Mouse (Mus musculus) stomach, embryonic 14.5 days (tissue): Measurements from ENCODE around the gene AC124502.3. TPM values are rescaled to one million over a fixed set of nuclear protein-coding genes. Genes with fewer than 3 reads are reported as not detected.
A peak's percentile ranks its signal among the peaks of the same experiment; 100 is the strongest.

Experiments
- ATAC-seq: fragments of 200-750 bp; cut with Nextera tagmentation; 2 replicates; pipeline ENCODE4 v1.8.0; 2017; ENCODE audit warnings: low read depth, moderate TSS enrichment; ENCODE audit not compliant: insufficient number of reproducible peaks, insufficient read depth, low FRiP score
- H3K27ac ChIP-seq: fragments of 300-500 bp; sonication (generic); 2 replicates; pipeline ENCODE4 v1.5.1; 2014; ENCODE audit warnings: mild to moderate bottlenecking, low read length, moderate library complexity, mixed read lengths
- H3K27me3 ChIP-seq: fragments of 300-500 bp; sonication (generic); 2 replicates; pipeline ENCODE4 v1.6.1; 2014; ENCODE audit warnings: low read length, control low read depth, mixed read lengths; ENCODE audit not compliant: control insufficient read depth, insufficient read depth
- H3K36me3 ChIP-seq: fragments of 300-500 bp; sonication (generic); 2 replicates; pipeline ENCODE4 v1.6.1; 2014; ENCODE audit warnings: mild to moderate bottlenecking, control low read depth, low read length, moderate library complexity, mixed read lengths; ENCODE audit not compliant: control insufficient read depth, insufficient read depth
- H3K4me1 ChIP-seq: fragments of 300-500 bp; sonication (generic); 2 replicates; pipeline ENCODE4 v1.6.1; 2014; ENCODE audit warnings: low read length, control low read depth, mixed read lengths; ENCODE audit not compliant: control insufficient read depth, insufficient read depth
- H3K4me2 ChIP-seq: fragments of 300-500 bp; sonication (generic); replicated peaks from 2 replicates; pipeline ENCODE4 v1.6.1; 2014; ENCODE audit warnings: low read depth, low read length, control low read depth
- H3K4me3 ChIP-seq: fragments of 300-500 bp; sonication (generic); 2 replicates; pipeline ENCODE4 v1.5.1; 2014; ENCODE audit warnings: low read depth, low read length, control low read depth
- H3K9ac ChIP-seq: fragments of 300-500 bp; sonication (generic); replicated peaks from 2 replicates; pipeline ENCODE4 v1.6.1; 2014; ENCODE audit warnings: low read depth, mild to moderate bottlenecking, control low read depth, low read length, moderate library complexity, mixed read lengths
- H3K9me3 ChIP-seq: fragments of 300-500 bp; sonication (generic); 2 replicates; pipeline ENCODE4 v1.6.1; 2016; ENCODE audit warnings: low read depth, low read length, control low read depth; ENCODE audit not compliant: control insufficient read depth
- WGBS: fragments of 180-500 bp; shearing (Covaris S2); extraction: QIAGEN DNeasy Blood & Tissue Kit; methylation state at CpG from one replicate; pipeline ENCODE4 v1.1.7; 2014; 5-methylcytosine and 5-hydroxymethylcytosine counted together
- polyA plus RNA-seq: library from polyadenylated mRNA; unstranded; fragments of >200 nt; fragmentation: Nextera tagmentation; extraction: Ambion mirVana; gene quantifications from 2 replicates; pipeline ENCODE4 v1.2.1, GENCODE M21; 2014

The AC124502.3 gene
- polyA plus RNA-seq, 1 experiment from 2014 or later, result 1.8 TPM

DNA sequence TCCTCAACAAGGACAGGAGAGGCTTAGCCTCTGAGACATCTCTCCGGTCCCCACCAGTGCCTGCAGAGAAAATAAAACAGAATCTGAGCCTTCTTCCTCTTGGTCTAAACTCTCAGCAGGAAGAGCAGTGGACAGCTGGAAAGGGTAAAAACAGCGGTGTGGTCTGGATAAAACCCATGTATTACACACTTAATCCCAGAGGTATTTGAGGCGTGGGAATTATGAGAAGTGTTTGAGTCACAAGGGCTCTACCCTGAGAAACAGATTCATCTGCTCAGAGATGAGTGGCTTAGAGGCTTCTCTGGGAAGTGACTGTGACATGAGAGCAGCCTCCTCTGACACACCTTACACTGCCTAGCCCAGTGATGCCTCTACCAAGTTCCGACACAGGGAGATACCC is 21.1 kb upstream of the AC124502.3 start:
- ATAC-seq, result no peak
- WGBS, result 73% methylated on average over 4 of the region's 4 CpGs
- H3K27ac ChIP-seq, result no peak overlapping the region
- H3K9me3 ChIP-seq, result no peaks in the 10 kb centered on the region
- no peaks in the 10 kb centered on the region for H3K27me3 ChIP-seq
- H3K4me2 ChIP-seq, result no peak overlapping the region
- H3K4me1 ChIP-seq, result peaks cover 7% of the 10 kb centered on the region
- H3K4me3 ChIP-seq, result no peak overlapping the region
- no peak overlapping the region for H3K9ac ChIP-seq
- no peaks in the 10 kb centered on the region for H3K36me3 ChIP-seq

DNA sequence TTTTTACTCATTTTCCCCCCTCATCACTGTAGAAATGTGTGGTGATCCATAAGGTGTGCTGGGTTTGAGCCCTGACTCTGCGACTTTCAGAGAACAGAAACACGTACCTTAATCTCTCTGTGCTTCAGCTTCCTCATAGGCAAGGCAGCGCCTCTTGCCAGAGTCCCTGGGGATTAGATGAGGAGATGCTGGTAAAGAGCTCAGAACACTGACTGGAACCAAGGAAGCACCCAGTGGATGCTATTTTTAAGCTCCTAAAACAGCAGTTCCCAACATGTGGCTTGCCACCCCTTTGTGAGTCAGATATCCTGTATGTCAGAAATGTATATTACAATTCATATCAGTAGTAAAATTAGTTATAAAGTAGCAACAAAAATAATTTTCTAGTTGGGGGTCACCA is 20.5 kb upstream of the AC124502.3 start:
- no peak overlapping the region for H3K27ac ChIP-seq
- no peaks in the 10 kb centered on the region for H3K27me3 ChIP-seq
- no peaks in the 10 kb centered on the region for H3K36me3 ChIP-seq
- no peak overlapping the region for H3K4me2 ChIP-seq
- H3K4me1 ChIP-seq, result peaks cover 7% of the 10 kb centered on the region
- no peak overlapping the region for H3K9ac ChIP-seq
- 87% methylated on average over 3 of the region's 3 CpGs for WGBS
- no peak for ATAC-seq
- no peak overlapping the region for H3K4me3 ChIP-seq
- H3K9me3 ChIP-seq, result no peaks in the 10 kb centered on the region

DNA sequence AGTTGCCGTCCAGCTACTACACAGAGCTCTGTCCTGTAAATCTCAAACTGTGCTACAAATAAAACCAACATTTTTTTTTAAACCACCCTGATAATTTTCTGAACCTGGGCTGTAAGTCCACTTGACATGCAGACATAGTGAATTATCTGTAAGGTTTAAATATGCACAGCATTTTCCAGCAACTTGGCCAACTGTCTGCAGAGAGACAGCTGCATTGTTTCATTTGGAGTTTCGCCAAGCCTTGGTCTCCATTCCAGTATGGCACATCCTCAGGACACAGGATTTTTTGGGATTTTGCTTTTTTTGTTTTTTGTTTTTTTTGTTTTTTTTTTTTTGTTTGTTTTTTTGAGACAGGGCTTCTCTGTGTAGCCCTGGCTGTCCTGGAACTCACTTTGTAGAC is 17.3 kb upstream of the AC124502.3 start:
- Histone ChIP-seq H3K27ac (no peak overlapping the region), H3K4me3 (no peak overlapping the region), H3K4me2 (no peak overlapping the region), H3K9ac (no peak overlapping the region), H3K9me3 (no peaks in the 10 kb centered on the region), H3K27me3 (no peaks in the 10 kb centered on the region), H3K4me1 (peaks cover 4% of the 10 kb centered on the region; the same call in 1 of the 2 replicates), H3K36me3 (no peaks in the 10 kb centered on the region)
- WGBS, result 76% methylated on average over 2 of the region's 2 CpGs
- no peak for ATAC-seq

DNA sequence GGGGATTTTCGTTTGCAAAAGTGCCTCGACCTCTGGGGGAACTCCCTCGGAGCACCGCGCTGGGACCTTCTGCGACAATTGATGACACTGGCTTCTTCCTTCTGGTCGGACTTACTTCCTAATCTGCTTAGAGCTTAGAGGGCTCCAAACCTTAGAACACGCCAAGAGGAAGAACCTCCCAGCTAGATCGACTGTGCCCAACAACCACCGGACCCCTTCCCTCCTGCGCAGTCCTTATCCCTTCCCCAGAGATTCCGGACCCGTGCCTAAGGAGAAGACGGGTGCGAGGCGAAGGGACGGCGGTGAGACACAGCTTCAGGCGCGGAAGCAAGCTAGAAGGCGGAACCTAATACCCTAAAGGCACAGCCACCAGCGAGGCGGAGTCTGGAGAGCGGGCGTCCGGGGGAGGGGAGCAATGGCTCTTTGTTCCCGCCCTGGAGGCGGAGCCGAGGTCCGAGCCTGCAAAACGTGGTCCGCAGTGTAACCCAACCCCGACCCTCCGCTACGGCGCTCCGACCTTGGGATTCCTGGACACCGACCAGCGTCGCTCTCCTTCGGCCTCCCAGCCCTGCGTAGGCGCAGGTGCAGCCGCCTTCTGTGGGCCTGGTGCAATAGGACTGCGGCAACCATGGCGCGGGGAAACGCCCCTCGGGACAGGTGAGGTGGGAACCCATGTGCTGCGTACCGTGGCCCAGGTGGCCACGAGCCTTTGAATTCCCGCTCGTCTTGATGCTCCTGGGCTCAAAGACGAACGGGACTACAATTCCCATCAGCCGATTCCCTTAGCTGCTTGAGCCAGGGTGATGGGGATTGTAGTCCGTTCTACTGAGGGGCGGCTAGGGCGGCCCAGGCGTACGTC is 14.8 kb upstream of the AC124502.3 start, which contains the start of gene Slc29a2:
Gene Slc29a2 (plus strand): TSS at position 240 of the 859 bp plus-strand sequence.
- Histone ChIP-seq H3K9me3 (no peaks in the 10 kb centered on the region), H3K4me1 (0 out of 2 replicates have a peak, but pooled peaks cover 3% of the 10 kb centered on the region), H3K9ac (peak within 1 kb of the TSS; percentile 53), H3K27ac (peak within 1 kb of the TSS; percentile 85), H3K4me2 (peak within 1 kb of the TSS; percentile 87), H3K4me3 (peak within 1 kb of the TSS; percentile 66), H3K36me3 (peaks cover 11% of the 10 kb centered on the region; the same call in 1 of the 2 replicates), H3K27me3 (no peaks in the 10 kb centered on the region)
- WGBS, result under 1% methylated on average over 62 of the region's 62 CpGs
- peak; percentile 95 for ATAC-seq

DNA sequence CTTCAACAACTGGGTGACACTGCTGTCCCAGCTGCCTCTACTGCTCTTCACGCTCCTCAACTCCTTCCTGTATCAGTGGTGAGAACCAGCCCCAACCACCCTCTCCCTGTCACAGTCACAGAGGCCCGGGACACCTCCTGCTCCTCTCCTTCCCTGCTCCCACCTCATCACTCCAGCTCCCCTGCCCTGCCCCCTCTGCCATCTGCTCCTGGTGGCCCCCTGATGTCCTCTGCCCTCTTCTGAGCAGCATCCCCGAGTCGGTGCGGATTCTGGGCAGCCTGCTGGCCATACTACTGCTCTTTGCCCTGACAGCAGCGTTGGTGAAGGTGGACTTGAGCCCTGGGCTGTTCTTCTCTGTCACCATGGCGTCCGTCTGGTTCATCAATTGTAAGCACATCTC is 12.6 kb upstream of the AC124502.3 start:
- Histone ChIP-seq H3K27ac (no peak overlapping the region), H3K27me3 (no peaks in the 10 kb centered on the region), H3K9ac (no peak overlapping the region), H3K36me3 (peaks cover 11% of the 10 kb centered on the region; the same call in 1 of the 2 replicates), H3K4me3 (no peak overlapping the region), H3K4me2 (no peak overlapping the region), H3K4me1 (0 out of 2 replicates have a peak, but pooled peaks cover 3% of the 10 kb centered on the region), H3K9me3 (no peaks in the 10 kb centered on the region)
- no peak for ATAC-seq
- WGBS, result 91% methylated on average over 8 of the region's 8 CpGs

DNA sequence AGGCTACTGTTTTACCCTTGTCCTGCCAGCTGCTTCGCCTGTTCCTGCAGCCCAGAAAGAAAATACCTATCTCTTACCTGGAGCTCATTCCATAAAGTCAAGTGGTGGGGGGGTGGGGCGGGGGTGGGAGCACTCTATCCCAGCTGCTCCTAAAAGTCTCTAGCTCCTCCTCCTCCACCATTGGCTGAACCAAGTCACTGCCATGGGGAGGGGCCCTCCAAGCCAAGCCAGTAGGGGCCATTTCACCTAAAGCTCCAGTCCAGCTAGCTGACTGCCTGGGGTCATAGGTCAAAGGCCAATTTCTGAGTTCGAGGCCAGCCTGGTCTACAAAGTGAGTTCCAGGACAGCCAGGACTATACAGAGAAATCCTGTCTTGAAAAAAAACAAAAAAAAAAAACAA is 6.0 kb upstream of the AC124502.3 start:
- H3K9me3 ChIP-seq, result no peaks in the 10 kb centered on the region
- no peak overlapping the region for H3K4me2 ChIP-seq
- no peaks in the 10 kb centered on the region for H3K4me1 ChIP-seq
- peaks cover 4% of the 10 kb centered on the region; the same call in 1 of the 2 replicates for H3K36me3 ChIP-seq
- H3K27me3 ChIP-seq, result no peaks in the 10 kb centered on the region
- no peak for ATAC-seq
- no peak overlapping the region for H3K9ac ChIP-seq
- no peak overlapping the region for H3K27ac ChIP-seq
- no peak overlapping the region for H3K4me3 ChIP-seq
- 74% methylated on average over 3 of the region's 3 CpGs for WGBS

DNA sequence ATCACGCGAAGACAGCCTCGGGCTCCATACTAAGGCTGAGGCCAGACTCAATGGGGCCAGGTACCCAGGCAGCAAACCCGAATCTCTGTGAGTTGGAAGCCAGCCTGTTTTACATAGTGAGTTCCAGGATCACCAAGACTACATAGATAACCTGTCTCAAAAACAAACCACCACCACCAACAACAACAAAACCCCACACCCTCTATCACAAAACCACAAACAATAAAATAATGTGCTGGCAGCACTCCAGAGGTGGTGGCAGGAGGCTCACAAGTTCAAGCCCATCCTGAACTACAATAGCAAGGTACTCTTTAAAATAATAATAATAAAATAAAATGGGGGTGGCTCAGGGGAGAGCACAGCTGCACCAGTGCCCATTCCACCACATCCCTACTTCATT is 2.1 kb upstream of the AC124502.3 start:
- H3K4me3 ChIP-seq, result no peak overlapping the region
- ATAC-seq, result no peak

DNA sequence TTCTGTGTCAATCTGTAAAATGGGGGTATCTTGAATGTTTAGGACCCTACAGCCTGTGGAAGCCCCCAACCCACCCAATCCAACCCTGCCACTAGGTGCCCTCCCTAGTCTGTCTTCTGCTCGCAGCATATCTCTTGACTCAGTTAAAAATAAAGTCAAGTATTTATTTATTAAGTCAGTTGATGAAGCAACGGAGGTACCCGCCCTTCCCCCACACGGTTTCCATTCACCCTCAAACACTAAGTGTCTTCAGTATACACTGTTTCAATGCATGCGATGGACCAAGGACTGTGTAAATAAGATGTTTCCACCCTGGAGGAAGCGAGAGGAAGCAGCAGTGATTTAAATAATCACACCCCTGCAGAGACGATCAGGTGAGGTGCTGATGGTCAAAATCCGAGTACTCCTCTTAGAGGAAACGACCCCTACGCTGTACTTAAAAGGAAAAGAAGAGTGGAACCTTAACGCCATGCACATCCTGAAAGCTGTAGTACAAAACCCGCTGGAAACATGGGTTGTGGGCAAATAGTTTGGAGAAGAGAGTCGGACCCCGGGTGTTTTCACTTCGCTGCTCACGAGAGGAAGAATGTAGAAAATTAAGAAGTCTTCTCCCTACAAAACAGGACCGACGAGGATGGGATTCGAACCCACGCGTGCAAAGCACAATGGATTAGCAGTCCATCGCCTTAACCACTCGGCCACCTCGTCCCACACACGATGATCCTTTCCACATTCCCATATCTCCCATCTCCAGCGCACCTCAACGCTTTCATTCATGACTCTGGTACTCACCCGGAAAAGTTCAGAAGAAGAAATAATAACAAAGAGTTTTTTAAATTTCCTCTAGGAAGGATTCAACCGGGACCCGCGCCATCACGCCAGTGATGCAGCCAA is 766 bp upstream of the AC124502.3 start:
- WGBS, result 2% methylated on average over 32 of the region's 32 CpGs
- peaks cover 26% of the 10 kb centered on the region for H3K4me1 ChIP-seq
- no peaks in the 10 kb centered on the region for H3K36me3 ChIP-seq
- no peaks in the 10 kb centered on the region for H3K27me3 ChIP-seq
- no peaks in the 10 kb centered on the region for H3K9me3 ChIP-seq
- peak overlapping the region; percentile 72 for H3K27ac ChIP-seq
- peak overlapping the region; percentile 93 for H3K4me2 ChIP-seq
- H3K9ac ChIP-seq, result peak overlapping the region; percentile 59
- peak; percentile 33; the same call in 1 of the 2 replicates for ATAC-seq
- peak overlapping the region; percentile 56 for H3K4me3 ChIP-seq

More for the DNA sequence above, 2.1 kb upstream of the AC124502.3 start:
- H3K4me1 ChIP-seq, result peaks cover 18% of the 10 kb centered on the region
- no peak overlapping the region for H3K9ac ChIP-seq
- no peak overlapping the region for H3K27ac ChIP-seq
- H3K27me3 ChIP-seq, result no peaks in the 10 kb centered on the region
- WGBS, result 80% methylated on average over 4 of the region's 4 CpGs
- no peaks in the 10 kb centered on the region for H3K9me3 ChIP-seq
- H3K36me3 ChIP-seq, result no peaks in the 10 kb centered on the region
- H3K4me2 ChIP-seq, result no peak overlapping the region
